Mouse (Mus musculus): Measurements from ENCODE around the gene Traf3ip2.

GRCm38 (mm10) chr10:39600115-39600514, 12.6 kb upstream of the Traf3ip2 start:
- TF ChIP-seq POLR2A (IDR thresholded peaks at IDR 0.05; ENCODE audit: borderline replicate concordance, extremely low read depth, insufficient read depth, insufficient read length, poor library complexity, severe bottlenecking), result no peak
- no peak for TF ChIP-seq CTCF (IDR thresholded peaks at IDR 0.05; ENCODE audit: borderline replicate concordance, extremely low read depth, insufficient read depth, insufficient read length)

Data from brain, embryonic 14.5 days (tissue).